Mouse (Mus musculus) gastrocnemius, postnatal 14 days (tissue): Measurements from ENCODE around the gene Mcoln2. TPM values are rescaled to one million over a fixed set of nuclear protein-coding genes. Genes with fewer than 3 reads are reported as not detected.

Experiments
- DNase-seq: peaks from one replicate; pipeline ENCODE4 v3.0.0; 2021; ENCODE audit warnings: mixed read lengths
- intact Hi-C: fragments of 180-260 bp; cut with DNase I; formaldehyde crosslinking; loops from one replicate; pipeline ENCODE4 v1.15.1; 2025; ENCODE audit warnings: low total_unique reads
- total RNA-seq, 2 experiments: library from RNA; stranded (reverse); gene quantifications; 2 replicates each; pipeline ENCODE4 v1.2.3; 2021

The Mcoln2 gene
- total RNA-seq, 2 experiments from 2014 or later, result 0.12 TPM; not detected in 1

- intact Hi-C loops, result no loop called here
- DNase-seq, result no peak
These were observed 9.4 kb upstream of the Mcoln2 start for GRCm38 (mm10) chr3:146140276-146140675.

GRCm38 (mm10) chr3:146142523-146142922 lies 7.1 kb upstream of the Mcoln2 start:
- intact Hi-C loops, result no loop called here
- DNase-seq, result no peak

GRCm38 (mm10) chr3:146145501-146145900 lies 4.1 kb upstream of the Mcoln2 start:
- intact Hi-C loops, result no loop called here
- DNase-seq, result no peak

GRCm38 (mm10) chr3:146146131-146146530 lies 3.5 kb upstream of the Mcoln2 start:
- intact Hi-C loops, result no loop called here
- DNase-seq, result no peak

- DNase-seq, result peak; percentile 51
- intact Hi-C loops, result no loop called here
These were observed 396 bp downstream of the Mcoln2 start for GRCm38 (mm10) chr3:146150058-146150400.

- intact Hi-C loops, result no loop called here
- no peak for DNase-seq
These were observed 927 bp downstream of the Mcoln2 start for GRCm38 (mm10) chr3:146150560-146150959.

- intact Hi-C loops, result no loop called here
These were observed 1.7 kb downstream of the Mcoln2 start for GRCm38 (mm10) chr3:146151328-146151727.

GRCm38 (mm10) chr3:146151755-146152154 lies 2.1 kb downstream of the Mcoln2 start:
- intact Hi-C loops, result no loop called here
- no peak for DNase-seq

More at GRCm38 (mm10) chr3:146151328-146151727, 1.7 kb downstream of the Mcoln2 start:
- DNase-seq, result no peak

GRCm38 (mm10) chr3:146152348-146152747 lies 2.7 kb downstream of the Mcoln2 start:
- intact Hi-C loops, result no loop called here
- no peak for DNase-seq

- no peak for DNase-seq
- intact Hi-C loops, result no loop called here
These were observed 3.3 kb downstream of the Mcoln2 start for GRCm38 (mm10) chr3:146152913-146153312.

GRCm38 (mm10) chr3:146153862-146154611 lies 4.4 kb downstream of the Mcoln2 start:
- DNase-seq, result no peak
- intact Hi-C loops, result no loop called here

- intact Hi-C loops, result no loop called here
- DNase-seq, result no peak
These were observed 6.3 kb downstream of the Mcoln2 start for GRCm38 (mm10) chr3:146155628-146156576.

- no peak for DNase-seq
These were observed 7.2 kb downstream of the Mcoln2 start for GRCm38 (mm10) chr3:146156811-146157210.

GRCm38 (mm10) chr3:146158039-146158438 lies 8.4 kb downstream of the Mcoln2 start:
- intact Hi-C loops, result no loop called here
- no peak for DNase-seq

More at GRCm38 (mm10) chr3:146156811-146157210, 7.2 kb downstream of the Mcoln2 start:
- intact Hi-C loops, result no loop called here

GRCm38 (mm10) chr3:146159360-146159759 lies 9.7 kb downstream of the Mcoln2 start:
- no peak for DNase-seq
- intact Hi-C loops, result no loop called here

- intact Hi-C loops, result no loop called here
- no peak for DNase-seq
These were observed 12.6 kb downstream of the Mcoln2 start for GRCm38 (mm10) chr3:146162197-146162596.

GRCm38 (mm10) chr3:146169356-146169755 lies 19.7 kb downstream of the Mcoln2 start:
- DNase-seq, result no peak
- intact Hi-C loops, result no loop called here

GRCm38 (mm10) chr3:146173030-146173429 lies 23.4 kb downstream of the Mcoln2 start:
- DNase-seq, result no peak
- intact Hi-C loops, result no loop called here

- intact Hi-C loops, result no loop called here
- no peak for DNase-seq
These were observed 24.6 kb downstream of the Mcoln2 start for GRCm38 (mm10) chr3:146174215-146174614.

GRCm38 (mm10) chr3:146177295-146177694 lies 27.7 kb downstream of the Mcoln2 start:
- intact Hi-C loops, result loop anchor here (2.0 to 5.0 kb wide), 2 partner anchors 118 to 230 kb away; no protein-coding TSS in a partner anchor
- no peak for DNase-seq
